Mouse (Mus musculus): Measurements from ENCODE around the gene Spint2. TPM values are rescaled to one million over a fixed set of nuclear protein-coding genes. Genes with fewer than 3 reads are reported as not detected.

Spint2 gene
- 34.9 and 39.2 TPM in 2 replicates for total RNA-seq (2014; fragmentation: Nextera tagmentation)
- 28.1 and 35.4 TPM in 2 replicates for total RNA-seq (2017)

- ATAC-seq (replicated peaks; ENCODE audit: low FRiP score, low TSS enrichment, poor library complexity, severe bottlenecking), result peak; percentile 51
Measured at GRCm38 (mm10) chr7:29281201-29282073, at the start of gene Spint2. Spint2 (minus strand) TSS chr7:29281912.

- ATAC-seq (replicated peaks; ENCODE audit: low FRiP score, low TSS enrichment, poor library complexity, severe bottlenecking), result no peak
Measured at GRCm38 (mm10) chr7:29328984-29329383, 47.3 kb upstream of the Spint2 start.

DNA sequence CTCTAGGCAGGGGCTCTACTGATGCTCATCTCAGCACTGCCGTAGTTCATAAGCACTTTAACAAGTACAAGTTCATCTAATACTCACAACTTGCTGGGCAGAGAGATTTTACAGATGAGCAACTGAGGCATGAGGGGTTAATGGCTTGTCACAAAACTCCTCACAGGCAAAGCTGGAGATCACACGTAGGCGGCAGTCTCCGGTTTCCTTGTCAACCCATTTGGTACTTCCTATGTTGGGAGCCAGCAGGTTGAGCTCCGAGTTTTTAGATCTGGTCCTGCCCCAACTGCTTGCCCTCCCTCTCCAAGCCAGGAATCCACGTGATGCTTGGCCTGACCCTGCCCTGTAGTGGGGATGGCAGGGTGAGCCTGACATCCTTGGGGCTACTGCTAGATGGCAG lies 45.4 kb upstream of the Spint2 start:
- no peak for ATAC-seq (replicated peaks; ENCODE audit: low FRiP score, low TSS enrichment, poor library complexity, severe bottlenecking)

DNA sequence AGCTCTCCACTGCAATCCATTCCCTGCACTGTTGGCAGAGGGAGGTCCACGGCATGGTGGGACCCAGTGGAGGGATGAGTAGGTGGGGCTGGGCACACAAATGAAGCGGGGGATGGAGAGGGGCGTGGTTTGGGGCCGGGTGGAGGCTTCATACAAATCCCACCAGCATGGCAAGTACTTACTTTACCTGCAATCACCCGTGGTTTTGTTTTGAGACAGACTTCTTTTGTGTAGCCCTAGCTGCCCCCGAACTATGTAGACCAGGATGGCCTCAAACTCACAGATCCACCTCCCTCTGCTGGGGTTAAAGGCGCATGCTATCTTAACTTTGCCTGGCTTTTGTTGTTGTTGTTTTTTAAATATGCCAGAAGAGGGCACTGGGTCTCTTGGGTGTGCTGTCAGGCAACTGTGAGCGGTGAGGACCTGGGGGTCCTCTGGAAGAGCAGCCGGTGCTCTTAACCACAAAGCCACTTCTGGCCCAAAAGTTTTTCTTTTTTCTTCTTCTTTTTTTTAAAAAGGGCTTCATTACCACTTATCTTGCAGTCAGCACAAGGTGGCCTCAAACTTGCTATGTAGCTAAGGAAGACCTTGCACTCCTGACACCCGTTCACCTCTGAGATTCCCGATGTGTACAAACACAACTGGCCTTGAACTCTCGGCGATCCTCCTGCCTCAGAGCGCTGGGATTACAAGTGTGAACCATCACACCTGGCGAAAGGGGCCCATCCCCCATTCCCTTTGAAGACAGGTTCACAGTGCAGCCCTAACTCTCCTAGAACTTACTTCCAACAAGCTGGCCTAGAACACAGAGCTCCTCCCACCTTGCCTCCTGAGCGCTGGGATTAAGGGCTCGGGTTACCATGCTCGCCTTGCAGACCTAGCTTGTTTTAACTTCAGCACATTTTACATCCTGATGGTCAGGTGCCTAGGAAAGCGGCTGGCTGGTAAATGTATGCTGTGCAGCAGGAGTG lies 37.9 kb upstream of the Spint2 start:
- peak; percentile 43 for ATAC-seq (replicated peaks; ENCODE audit: low FRiP score, low TSS enrichment, poor library complexity, severe bottlenecking)

GRCm38 (mm10) chr7:29318115-29318911 lies 36.6 kb upstream of the Spint2 start:
- peak; percentile 38 for ATAC-seq (replicated peaks; ENCODE audit: low FRiP score, low TSS enrichment, poor library complexity, severe bottlenecking)

GRCm38 (mm10) chr7:29317558-29317957 lies 35.8 kb upstream of the Spint2 start:
- ATAC-seq (replicated peaks; ENCODE audit: low FRiP score, low TSS enrichment, poor library complexity, severe bottlenecking), result no peak

DNA sequence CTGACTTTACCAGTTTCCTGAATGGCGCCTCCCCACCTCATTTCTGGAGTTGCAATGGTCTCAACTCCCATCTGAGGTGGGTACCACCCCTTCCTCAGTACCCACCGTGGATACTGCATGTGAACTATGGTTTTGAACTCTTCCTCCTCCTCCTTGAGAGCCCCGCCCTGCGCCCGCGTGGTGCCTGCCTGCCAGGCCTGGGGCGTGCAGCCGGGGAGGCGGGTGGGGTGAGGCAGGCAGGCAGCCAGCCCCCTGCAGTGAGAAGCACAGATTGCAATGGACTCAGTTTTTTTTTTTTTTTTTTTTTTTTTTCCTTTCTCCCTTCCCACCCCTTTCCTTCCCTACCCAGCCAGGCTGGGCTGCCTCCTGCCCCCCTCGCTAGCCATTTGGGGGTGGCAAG lies 35.3 kb upstream of the Spint2 start:
- no peak for ATAC-seq (replicated peaks; ENCODE audit: low FRiP score, low TSS enrichment, poor library complexity, severe bottlenecking)

DNA sequence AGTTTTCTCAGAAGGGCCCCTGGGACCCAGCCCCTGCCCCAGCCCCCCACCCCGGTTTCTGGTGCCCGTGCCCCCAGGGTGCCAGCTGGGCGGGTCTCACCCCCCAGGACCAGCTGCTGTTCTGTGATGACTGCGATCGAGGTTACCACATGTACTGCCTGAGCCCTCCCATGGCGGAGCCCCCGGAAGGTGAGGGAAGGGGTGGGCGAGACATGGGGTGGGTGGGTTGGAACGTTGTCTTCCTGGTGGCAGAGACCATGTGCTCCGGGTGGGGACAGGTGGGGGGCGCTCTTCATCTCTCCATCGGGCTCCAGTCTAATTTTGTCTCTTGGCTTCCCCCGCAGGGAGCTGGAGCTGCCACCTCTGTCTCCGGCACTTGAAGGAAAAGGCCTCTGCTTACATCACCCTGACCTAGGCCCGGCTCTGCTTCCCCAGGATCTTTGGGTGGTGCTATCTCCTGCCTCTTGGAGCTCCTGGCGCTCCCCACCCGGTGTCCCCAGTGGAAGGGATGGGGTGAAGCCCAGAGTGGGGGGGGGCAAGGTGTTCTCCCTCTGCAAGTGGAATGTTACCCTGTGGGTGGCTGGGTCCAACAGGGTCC lies 34.5 kb upstream of the Spint2 start:
- ATAC-seq (replicated peaks; ENCODE audit: low FRiP score, low TSS enrichment, poor library complexity, severe bottlenecking), result no peak

GRCm38 (mm10) chr7:29314844-29315628 lies 33.3 kb upstream of the Spint2 start:
- peak; percentile 41 for ATAC-seq (replicated peaks; ENCODE audit: low FRiP score, low TSS enrichment, poor library complexity, severe bottlenecking)

- ATAC-seq (replicated peaks; ENCODE audit: low FRiP score, low TSS enrichment, poor library complexity, severe bottlenecking), result no peak
Measured at GRCm38 (mm10) chr7:29313572-29314261, 32.0 kb upstream of the Spint2 start.

- ATAC-seq (replicated peaks; ENCODE audit: low FRiP score, low TSS enrichment, poor library complexity, severe bottlenecking), result no peak
Measured at GRCm38 (mm10) chr7:29313051-29313450, 31.3 kb upstream of the Spint2 start.

DNA sequence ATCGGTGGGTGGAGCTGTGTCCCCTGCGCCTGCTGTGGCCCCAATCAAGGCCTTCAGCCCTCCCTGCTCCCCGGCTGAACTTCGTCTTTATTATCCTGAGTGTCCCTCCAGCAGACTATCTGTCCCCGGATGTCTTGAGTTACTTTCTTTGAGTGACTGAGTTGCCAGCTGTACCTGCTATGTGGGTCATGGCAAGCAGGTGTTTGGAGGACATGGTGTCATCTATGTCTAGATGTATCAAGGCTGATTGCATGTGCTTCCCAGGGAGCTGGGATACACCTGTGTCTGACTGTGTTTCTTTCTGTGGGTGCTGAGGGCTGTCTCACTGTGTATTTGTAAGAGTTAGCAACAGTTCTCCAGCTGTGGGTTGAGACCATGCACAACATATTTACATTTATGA lies 28.0 kb upstream of the Spint2 start:
- no peak for ATAC-seq (replicated peaks; ENCODE audit: low FRiP score, low TSS enrichment, poor library complexity, severe bottlenecking)

GRCm38 (mm10) chr7:29309221-29309721 lies 27.6 kb upstream of the Spint2 start:
- no peak for ATAC-seq (replicated peaks; ENCODE audit: low FRiP score, low TSS enrichment, poor library complexity, severe bottlenecking)

- ATAC-seq (replicated peaks; ENCODE audit: low FRiP score, low TSS enrichment, poor library complexity, severe bottlenecking), result peak; percentile 69
Measured at GRCm38 (mm10) chr7:29307350-29308104, 25.8 kb upstream of the Spint2 start.

DNA sequence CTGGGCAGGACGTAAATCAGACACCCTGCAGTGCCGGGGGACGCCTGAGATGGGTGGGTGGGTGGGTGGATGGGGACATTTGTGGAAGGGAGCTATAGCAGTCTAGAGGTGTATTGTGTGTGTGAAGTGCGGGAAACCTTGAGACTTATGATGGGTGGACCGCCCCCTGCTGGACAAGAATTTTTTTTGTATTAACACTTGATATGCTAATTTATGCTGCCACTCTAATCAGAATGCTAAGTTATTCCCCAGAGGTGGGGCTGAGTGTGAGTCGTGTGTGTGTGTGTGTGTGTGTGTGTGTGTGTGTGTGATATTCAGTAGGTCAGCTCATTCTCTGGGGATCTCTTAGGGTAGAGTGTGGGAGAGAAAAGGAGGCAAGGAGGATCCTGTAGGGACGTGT lies 24.9 kb upstream of the Spint2 start:
- ATAC-seq (replicated peaks; ENCODE audit: low FRiP score, low TSS enrichment, poor library complexity, severe bottlenecking), result no peak

GRCm38 (mm10) chr7:29306108-29306507 lies 24.4 kb upstream of the Spint2 start:
- ATAC-seq (replicated peaks; ENCODE audit: low FRiP score, low TSS enrichment, poor library complexity, severe bottlenecking), result no peak

All from megakaryocyte-erythroid progenitor cell, adult 5-6 weeks (primary cell).